Mouse (Mus musculus): ENCODE results near the gene Slc6a12.

- TF ChIP-seq ETS1 (IDR thresholded peaks at IDR 0.05; ENCODE audit: low read depth, low read length) = no peak
- TF ChIP-seq POLR2A (IDR thresholded peaks at IDR 0.05; ENCODE audit: control insufficient read depth in 1 of 2, insufficient read depth in 1 of 2, low read depth in 1 of 2, low read length in 2 of 2, poor library complexity in 1 of 2) = no peak
- TF ChIP-seq TBP (IDR thresholded peaks at IDR 0.05; ENCODE audit: low read depth, low read length) = no peak
- no peak for TF ChIP-seq USF2 (IDR thresholded peaks at IDR 0.05; ENCODE audit: borderline replicate concordance in 1 of 2, insufficient read depth in 1 of 2, low read depth in 1 of 2, low read length in 2 of 2)
- no peak for TF ChIP-seq ELF1 (IDR thresholded peaks at IDR 0.05; ENCODE audit: low read depth, low read length)
- no peak for TF ChIP-seq EP300 (IDR thresholded peaks at IDR 0.05; ENCODE audit: low read depth in 1 of 2, low read length in 2 of 2)
- TF ChIP-seq CTCF (IDR thresholded peaks at IDR 0.05 in 2 of 3, conservative IDR thresholded peaks at IDR 0.05 in 1 of 3; ENCODE audit: control insufficient read depth in 1 of 3, insufficient read depth in 1 of 3, low read depth in 2 of 3, low read length in 3 of 3, poor library complexity in 1 of 3, severe bottlenecking in 1 of 3) = no peak
- TF ChIP-seq USF1 (IDR thresholded peaks at IDR 0.05; ENCODE audit: low read depth, low read length) = no peak
- no peak for TF ChIP-seq JUND (IDR thresholded peaks at IDR 0.05; ENCODE audit: low read depth, low read length)
- no peak for TF ChIP-seq HCFC1 (IDR thresholded peaks at IDR 0.05; ENCODE audit: low read depth, low read length)
- no peak for TF ChIP-seq SMC3 (IDR thresholded peaks at IDR 0.05; ENCODE audit: low read depth, low read length)
- no peak for TF ChIP-seq MAFK (IDR thresholded peaks at IDR 0.05; ENCODE audit: borderline replicate concordance, low read depth, low read length)
- no peak for TF ChIP-seq CHD2 (IDR thresholded peaks at IDR 0.05; ENCODE audit: low read length)
- no peak for TF ChIP-seq GATA1 (IDR thresholded peaks at IDR 0.05; ENCODE audit: low read depth, low read length)
These were observed 39.2 kb downstream of the Slc6a12 start for GRCm38 (mm10) chr6:121382071-121382470.
